Mouse (Mus musculus) megakaryocyte, embryonic 14.5 days (primary cell): Measurements from ENCODE around the gene Dclre1b. TPM values are rescaled to one million over a fixed set of nuclear protein-coding genes. Genes with fewer than 3 reads are reported as not detected.
A peak's percentile ranks its signal among the peaks of the same experiment; 100 is the strongest.
"Not testable (repeated sequence)": the region's sequence is repeated elsewhere in the genome, so short reads cannot be mapped to it uniquely, and the experiment has no call there.

Experiments
- H3K27me3 ChIP-seq: replicated peaks from 2 replicates; pipeline ENCODE3; 2012; ENCODE audit warnings: inconsistent platforms
- H3K36me3 ChIP-seq: replicated peaks from 2 replicates; pipeline ENCODE3; 2012; ENCODE audit warnings: low read length, inconsistent platforms, mixed read lengths
- H3K4me1 ChIP-seq: 2 replicates; pipeline ENCODE4 v1.6.1; 2012; ENCODE audit warnings: inconsistent platforms
- H3K4me3 ChIP-seq: replicated peaks from 2 replicates; pipeline ENCODE3; 2012; ENCODE audit warnings: moderate library complexity, mild to moderate bottlenecking, inconsistent platforms
- H3K9me3 ChIP-seq: 2 replicates; pipeline ENCODE4 v1.6.1; 2012; ENCODE audit warnings: inconsistent platforms
- FLI1 ChIP-seq: IDR thresholded peaks from 2 replicates; pipeline ENCODE4 v1.6.1; 2012; ENCODE audit warnings: low read length, inconsistent platforms, mixed read lengths
- GATA1 ChIP-seq: IDR thresholded peaks from 3 replicates; pipeline ENCODE4 v1.6.1; 2012; ENCODE audit warnings: mixed read lengths, low read length, inconsistent platforms, borderline replicate concordance
- polyA plus RNA-seq: library from polyadenylated mRNA; stranded (reverse); fragments of >175 nt; gene quantifications from 2 replicates; pipeline ENCODE4 v1.2.3, GENCODE M21; 2012; ENCODE audit warnings: low replicate concordance; ENCODE audit not compliant: insufficient read depth

Gene Dclre1b
- polyA plus RNA-seq, 1 experiment: 3.1 TPM

- TF ChIP-seq FLI1 (no peak), GATA1 (no peak)
- H3K4me3 ChIP-seq: no peak overlapping the region
- H3K9me3 ChIP-seq: peaks cover 4% of the 10 kb centered on the region; the same call in 1 of the 2 replicates
- H3K4me1 ChIP-seq: peaks cover 4% of the 10 kb centered on the region; the same call in 1 of the 2 replicates
- H3K36me3 ChIP-seq: peaks cover 57% of the 10 kb centered on the region
- H3K27me3 ChIP-seq: no peaks in the 10 kb centered on the region
Measured at GRCm38 (mm10) chr3:103839711-103840110, 30.5 kb upstream of the Dclre1b start.

GRCm38 (mm10) chr3:103836453-103836852 lies 27.2 kb upstream of the Dclre1b start:
- Histone ChIP-seq H3K4me3 (no peak overlapping the region), H3K27me3 (no peaks in the 10 kb centered on the region), H3K36me3 (peaks cover 42% of the 10 kb centered on the region), H3K9me3 (no peaks in the 10 kb centered on the region), H3K4me1 (peaks cover 8% of the 10 kb centered on the region)
- no peak for TF ChIP-seq FLI1
- no peak for TF ChIP-seq GATA1

- TF ChIP-seq FLI1 (no peak), GATA1 (no peak)
- H3K27me3 ChIP-seq: no peaks in the 10 kb centered on the region
- H3K36me3 ChIP-seq: peaks cover 40% of the 10 kb centered on the region
- no peaks in the 10 kb centered on the region for H3K9me3 ChIP-seq
- no peak overlapping the region for H3K4me3 ChIP-seq
- H3K4me1 ChIP-seq: peaks cover 8% of the 10 kb centered on the region
Measured at GRCm38 (mm10) chr3:103835951-103836310, 26.7 kb upstream of the Dclre1b start.

- Histone ChIP-seq H3K9me3 (no peaks in the 10 kb centered on the region), H3K4me3 (no peak overlapping the region), H3K27me3 (no peaks in the 10 kb centered on the region), H3K36me3 (peaks cover 37% of the 10 kb centered on the region), H3K4me1 (peaks cover 8% of the 10 kb centered on the region)
- TF ChIP-seq GATA1 (no peak), FLI1 (no peak)
Measured at GRCm38 (mm10) chr3:103835272-103835950, 26.2 kb upstream of the Dclre1b start.

- Histone ChIP-seq H3K9me3 (no peaks in the 10 kb centered on the region), H3K36me3 (peaks cover 34% of the 10 kb centered on the region), H3K4me3 (no peak overlapping the region), H3K4me1 (peaks cover 8% of the 10 kb centered on the region), H3K27me3 (no peaks in the 10 kb centered on the region)
- TF ChIP-seq FLI1: no peak
- no peak for TF ChIP-seq GATA1
Measured at GRCm38 (mm10) chr3:103834001-103834400, 24.8 kb upstream of the Dclre1b start.

GRCm38 (mm10) chr3:103832426-103832825 lies 23.2 kb upstream of the Dclre1b start, which contains the start of gene Bcl2l15:
Bcl2l15 (plus strand) TSS chr3:103832601.
- peaks cover 8% of the 10 kb centered on the region for H3K4me1 ChIP-seq
- H3K4me3 ChIP-seq: no peak within 1 kb of the TSS
- no peak for TF ChIP-seq FLI1
- no peak for TF ChIP-seq GATA1
- no peaks in the 10 kb centered on the region for H3K27me3 ChIP-seq
- peaks cover 28% of the 10 kb centered on the region for H3K36me3 ChIP-seq
- H3K9me3 ChIP-seq: no peaks in the 10 kb centered on the region

GRCm38 (mm10) chr3:103831146-103831545 lies 21.9 kb upstream of the Dclre1b start:
- TF ChIP-seq GATA1: no peak
- no peak for TF ChIP-seq FLI1
- H3K27me3 ChIP-seq: no peaks in the 10 kb centered on the region
- no peaks in the 10 kb centered on the region for H3K9me3 ChIP-seq
- H3K36me3 ChIP-seq: peaks cover 31% of the 10 kb centered on the region
- H3K4me1 ChIP-seq: peaks cover 8% of the 10 kb centered on the region
- no peak overlapping the region for H3K4me3 ChIP-seq

- H3K36me3 ChIP-seq: peaks cover 31% of the 10 kb centered on the region
- H3K4me3 ChIP-seq, H3K4me1 ChIP-seq, H3K27me3 ChIP-seq, H3K9me3 ChIP-seq: not testable (repeated sequence)
Measured at GRCm38 (mm10) chr3:103830681-103831080, 21.4 kb upstream of the Dclre1b start.

GRCm38 (mm10) chr3:103829036-103829435 lies 19.8 kb upstream of the Dclre1b start:
- no peaks in the 10 kb centered on the region for H3K9me3 ChIP-seq
- no peaks in the 10 kb centered on the region for H3K27me3 ChIP-seq
- TF ChIP-seq FLI1 (no peak), GATA1 (no peak)
- H3K4me1 ChIP-seq: peaks cover 4% of the 10 kb centered on the region; the same call in 1 of the 2 replicates
- H3K4me3 ChIP-seq: no peak overlapping the region
- peaks cover 37% of the 10 kb centered on the region for H3K36me3 ChIP-seq

GRCm38 (mm10) chr3:103827548-103827947 lies 18.3 kb upstream of the Dclre1b start:
- H3K27me3 ChIP-seq: no peaks in the 10 kb centered on the region
- TF ChIP-seq FLI1 (no peak), GATA1 (no peak)
- peaks cover 51% of the 10 kb centered on the region for H3K36me3 ChIP-seq
- H3K9me3 ChIP-seq: no peaks in the 10 kb centered on the region
- peaks cover 8% of the 10 kb centered on the region; the same call in 1 of the 2 replicates for H3K4me1 ChIP-seq
- H3K4me3 ChIP-seq: no peak overlapping the region

- H3K27me3 ChIP-seq: no peaks in the 10 kb centered on the region
- H3K4me1 ChIP-seq: peaks cover 63% of the 10 kb centered on the region
- peak overlapping the region; percentile 86 for H3K4me3 ChIP-seq
- TF ChIP-seq GATA1: no peak
- TF ChIP-seq FLI1: no peak
- H3K36me3 ChIP-seq: peaks cover 66% of the 10 kb centered on the region
- no peaks in the 10 kb centered on the region for H3K9me3 ChIP-seq
Measured at GRCm38 (mm10) chr3:103810967-103811366, 1.7 kb upstream of the Dclre1b start.
